Mouse (Mus musculus) C2C12 (cell line): ENCODE results near the gene Syt15.

ENCODE experiments used
- CEBPB ChIP-seq: IDR thresholded peaks from one replicate; pipeline ENCODE4 v1.6.1; 2011; ENCODE audit warnings: low read depth, mild to moderate bottlenecking, control low read depth, moderate library complexity
- CTCF ChIP-seq: IDR thresholded peaks from one replicate; pipeline ENCODE4 v1.5.1; 2011; ENCODE audit not compliant: control insufficient read depth, insufficient read depth, insufficient read length
- FOSL1 ChIP-seq: IDR thresholded peaks from one replicate; pipeline ENCODE4 v1.8.0; 2011; ENCODE audit warnings: mild to moderate bottlenecking, low read length; ENCODE audit not compliant: poor library complexity, insufficient read depth, severe bottlenecking
- MAX ChIP-seq: IDR thresholded peaks from one replicate; pipeline ENCODE4 v1.6.1; 2011; ENCODE audit warnings: mild to moderate bottlenecking, control low read depth
- MYOG ChIP-seq: IDR thresholded peaks from one replicate; pipeline ENCODE4 v1.6.1; 2011; ENCODE audit not compliant: control insufficient read depth, insufficient read length; ENCODE audit errors: extremely low read depth

DNA sequence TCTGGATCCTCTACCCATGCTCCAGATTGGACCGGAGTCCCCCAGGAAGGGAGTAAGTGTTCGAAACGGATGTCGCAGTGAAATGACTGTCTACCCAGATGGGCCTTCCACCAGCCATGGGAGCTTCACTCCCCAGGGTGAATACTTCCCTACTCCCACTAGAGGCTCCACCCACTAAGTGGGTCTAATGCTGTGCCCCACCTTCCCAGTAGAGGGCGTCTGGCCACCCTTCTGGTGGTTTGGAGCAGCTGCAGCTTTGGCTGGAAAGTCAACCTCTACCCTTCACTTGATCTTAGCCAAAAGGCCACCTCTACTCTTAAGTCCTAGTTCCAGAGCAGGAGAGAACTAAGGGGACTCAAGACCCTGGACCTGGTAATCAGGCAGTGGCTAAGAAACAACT is 30.8 kb upstream of the Syt15 start:
- no peak for TF ChIP-seq CEBPB
- no peak for TF ChIP-seq CTCF
- TF ChIP-seq MAX: no peak
- no peak for TF ChIP-seq FOSL1
- TF ChIP-seq MYOG: no peak
